Mouse (Mus musculus): ENCODE measurements around the gene Rsl1d1.
A peak's percentile ranks its signal among the peaks of the same experiment; 100 is the strongest.

Rsl1d1 gene

GRCm38 (mm10) chr16:11202571-11203554 lies at the start of gene Rsl1d1:
Rsl1d1 (minus strand) TSS chr16:11203331.
- peak; percentile 94 for DNase-seq

GRCm38 (mm10) chr16:11247791-11248190 lies 44.7 kb upstream of the Rsl1d1 start:
- no peak for DNase-seq

GRCm38 (mm10) chr16:11245767-11246166 lies 42.6 kb upstream of the Rsl1d1 start:
- no peak for DNase-seq

GRCm38 (mm10) chr16:11242401-11242800 lies 39.3 kb upstream of the Rsl1d1 start:
- no peak for DNase-seq

- no peak for DNase-seq
Observed at GRCm38 (mm10) chr16:11217801-11218200, 14.7 kb upstream of the Rsl1d1 start.

- DNase-seq: no peak
Observed at GRCm38 (mm10) chr16:11203600-11204390, 664 bp upstream of the Rsl1d1 start.

GRCm38 (mm10) chr16:11201740-11202394 lies 1.3 kb downstream of the Rsl1d1 start:
- DNase-seq: no peak

GRCm38 (mm10) chr16:11200247-11200646 lies 2.9 kb downstream of the Rsl1d1 start:
- no peak for DNase-seq

GRCm38 (mm10) chr16:11198467-11198866 lies 4.7 kb downstream of the Rsl1d1 start:
- peak; percentile 62 for DNase-seq

- no peak for DNase-seq
Observed at GRCm38 (mm10) chr16:11197052-11197451, 6.1 kb downstream of the Rsl1d1 start.

GRCm38 (mm10) chr16:11193231-11193630 lies 9.9 kb downstream of the Rsl1d1 start:
- DNase-seq: no peak

GRCm38 (mm10) chr16:11190150-11190549 lies 13.0 kb downstream of the Rsl1d1 start:
- no peak for DNase-seq

- DNase-seq: no peak
Observed at GRCm38 (mm10) chr16:11177404-11177803, 25.7 kb downstream of the Rsl1d1 start.

GRCm38 (mm10) chr16:11176884-11177244 lies 26.3 kb downstream of the Rsl1d1 start:
- no peak for DNase-seq

- DNase-seq: peak; percentile 94
Observed at GRCm38 (mm10) chr16:11176208-11176883, 26.8 kb downstream of the Rsl1d1 start, which contains the start of gene Zc3h7a. Zc3h7a (minus strand) TSS chr16:11176393.

- DNase-seq: peak; percentile 82
Observed at GRCm38 (mm10) chr16:11175489-11176207, 27.5 kb downstream of the Rsl1d1 start.

GRCm38 (mm10) chr16:11175100-11175488 lies 28.0 kb downstream of the Rsl1d1 start:
- DNase-seq: no peak

GRCm38 (mm10) chr16:11174671-11175081 lies 28.5 kb downstream of the Rsl1d1 start:
- DNase-seq: peak; percentile 63

- no peak for DNase-seq
Observed at GRCm38 (mm10) chr16:11171679-11172078, 31.5 kb downstream of the Rsl1d1 start.

GRCm38 (mm10) chr16:11166431-11166830 lies 36.7 kb downstream of the Rsl1d1 start:
- no peak for DNase-seq

- no peak for DNase-seq
Observed at GRCm38 (mm10) chr16:11164695-11165255, 38.4 kb downstream of the Rsl1d1 start.

All from liver (tissue).